Mouse (Mus musculus) T-cell, adult 2 months (primary cell): ENCODE data around the gene Rasgrp4.
A peak's percentile ranks its signal among the peaks of the same experiment; 100 is the strongest.
"Not testable (repeated sequence)": the region's sequence is repeated elsewhere in the genome, so short reads cannot be mapped to it uniquely, and the experiment has no call there.

Source experiments
- DNase-seq: peaks from one replicate; pipeline ENCODE4 v3.0.0; 2022; ENCODE audit warnings: low spot score

Gene Rasgrp4

GRCm38 (mm10) chr7:29178106-29178505 is 43.5 kb downstream of the Rasgrp4 start:
- DNase-seq, result no peak

- peak; percentile 41 for DNase-seq
Measured at GRCm38 (mm10) chr7:29179323-29179722, 44.7 kb downstream of the Rasgrp4 start.

- DNase-seq, result peak; percentile 98
Measured at GRCm38 (mm10) chr7:29180077-29180853, 45.6 kb downstream of the Rasgrp4 start, which contains the start of gene Psmd8. Gene Psmd8, minus strand, starts transcription at chr7:29180701.

GRCm38 (mm10) chr7:29180854-29181236 is 46.2 kb downstream of the Rasgrp4 start:
- DNase-seq, result no peak

GRCm38 (mm10) chr7:29181323-29181722 is 46.7 kb downstream of the Rasgrp4 start:
- DNase-seq, result not testable (repeated sequence)

GRCm38 (mm10) chr7:29194230-29194629 is 59.6 kb downstream of the Rasgrp4 start:
- not testable (repeated sequence) for DNase-seq

- no peak for DNase-seq
Measured at GRCm38 (mm10) chr7:29202577-29202976, 67.9 kb downstream of the Rasgrp4 start.
